Mouse (Mus musculus): ENCODE measurements around the gene Lims1.
A peak's percentile ranks its signal among the peaks of the same experiment; 100 is the strongest.

Lims1 gene

GRCm38 (mm10) chr10:58350600-58350999 is 27.3 kb downstream of the Lims1 start:
- DNase-seq (ENCODE audit: low spot score): no peak

GRCm38 (mm10) chr10:58351670-58352069 is 28.4 kb downstream of the Lims1 start:
- DNase-seq (ENCODE audit: low spot score): no peak

- no peak for DNase-seq (ENCODE audit: low spot score)
Observed at GRCm38 (mm10) chr10:58352364-58352763, 29.1 kb downstream of the Lims1 start.

- DNase-seq (ENCODE audit: low spot score): no peak
Observed at GRCm38 (mm10) chr10:58354561-58354960, 31.3 kb downstream of the Lims1 start.

GRCm38 (mm10) chr10:58356460-58356859 is 33.2 kb downstream of the Lims1 start:
- DNase-seq (ENCODE audit: low spot score): no peak

GRCm38 (mm10) chr10:58359123-58359522 is 35.9 kb downstream of the Lims1 start:
- no peak for DNase-seq (ENCODE audit: low spot score)

- no peak for DNase-seq (ENCODE audit: low spot score)
Observed at GRCm38 (mm10) chr10:58359952-58360351, 36.7 kb downstream of the Lims1 start.

GRCm38 (mm10) chr10:58362745-58363144 is 39.5 kb downstream of the Lims1 start:
- DNase-seq (ENCODE audit: low spot score): no peak

GRCm38 (mm10) chr10:58364770-58365515 is 41.7 kb downstream of the Lims1 start:
- DNase-seq (ENCODE audit: low spot score): peak; percentile 45

GRCm38 (mm10) chr10:58368791-58369706 is 45.8 kb downstream of the Lims1 start:
- no peak for DNase-seq (ENCODE audit: low spot score)

GRCm38 (mm10) chr10:58369707-58370093 is 46.4 kb downstream of the Lims1 start:
- DNase-seq (ENCODE audit: low spot score): no peak

- no peak for DNase-seq (ENCODE audit: low spot score)
Observed at GRCm38 (mm10) chr10:58370143-58370542, 46.9 kb downstream of the Lims1 start.

- DNase-seq (ENCODE audit: low spot score): no peak
Observed at GRCm38 (mm10) chr10:58370559-58370958, 47.3 kb downstream of the Lims1 start.

GRCm38 (mm10) chr10:58371279-58371842 is 48.1 kb downstream of the Lims1 start:
- no peak for DNase-seq (ENCODE audit: low spot score)

- DNase-seq (ENCODE audit: low spot score): no peak
Observed at GRCm38 (mm10) chr10:58372430-58373030, 49.3 kb downstream of the Lims1 start.

GRCm38 (mm10) chr10:58373829-58374228 is 50.6 kb downstream of the Lims1 start:
- no peak for DNase-seq (ENCODE audit: low spot score)

GRCm38 (mm10) chr10:58377592-58378197 is 54.4 kb downstream of the Lims1 start:
- peak; percentile 47 for DNase-seq (ENCODE audit: low spot score)

GRCm38 (mm10) chr10:58378380-58378779 is 55.1 kb downstream of the Lims1 start:
- no peak for DNase-seq (ENCODE audit: low spot score)

- DNase-seq (ENCODE audit: low spot score): no peak
Observed at GRCm38 (mm10) chr10:58379699-58380098, 56.4 kb downstream of the Lims1 start.

GRCm38 (mm10) chr10:58381904-58382303 is 58.6 kb downstream of the Lims1 start:
- DNase-seq (ENCODE audit: low spot score): no peak

GRCm38 (mm10) chr10:58382621-58383101 is 59.4 kb downstream of the Lims1 start:
- DNase-seq (ENCODE audit: low spot score): no peak

- DNase-seq (ENCODE audit: low spot score): no peak
Observed at GRCm38 (mm10) chr10:58383282-58383681, 60.0 kb downstream of the Lims1 start.

Data from testis, postnatal 10 days (tissue).